Mouse (Mus musculus) erythroblast, embryonic 14.5 days (primary cell): ENCODE measurements around the gene Trp73.

Experiments
- GATA1 ChIP-seq: IDR thresholded peaks from 2 replicates; pipeline ENCODE4 v1.6.1; 2012; ENCODE audit warnings: low read length, inconsistent platforms, mixed read lengths
- TAL1 ChIP-seq: IDR thresholded peaks from 3 replicates; pipeline ENCODE4 v1.6.1; 2012; ENCODE audit warnings: low read length, inconsistent platforms, mixed read lengths

GRCm38 (mm10) chr4:154056661-154057060, 83.3 kb downstream of the Trp73 start:
- no peak for TF ChIP-seq TAL1
- no peak for TF ChIP-seq GATA1
